Mouse (Mus musculus) embryonic facial prominence, embryonic 14.5 days (tissue): ENCODE measurements at regions not wholly inside any gene's neighbourhood (a gene's known extent, or its start where the extent isn't known, plus 50 kb on each side); places are given as distances from the start of the nearest gene placed in this dataset.
A peak's percentile ranks its signal among the peaks of the same experiment; 100 is the strongest.

Source experiments
- ATAC-seq: fragments of 200-750 bp; cut with Nextera tagmentation; 2 replicates; pipeline ENCODE4 v1.8.0; 2017; ENCODE audit warnings: low read depth, moderate number of reproducible peaks, moderate TSS enrichment
- DNase-seq: peaks from one replicate; pipeline ENCODE4 v3.0.0-alpha.2; 2015; ENCODE audit warnings: low spot score
- H3K27ac ChIP-seq: fragments of 300-500 bp; sonication (generic); replicated peaks from 2 replicates; pipeline ENCODE4 v1.5.1; 2014; ENCODE audit warnings: low read depth, mild to moderate bottlenecking, low read length, moderate library complexity
- H3K27me3 ChIP-seq: fragments of 300-500 bp; sonication (generic); replicated peaks from 2 replicates; pipeline ENCODE4 v1.6.1; 2014; ENCODE audit warnings: low read length; ENCODE audit not compliant: control insufficient read depth, insufficient read depth
- H3K36me3 ChIP-seq: fragments of 300-500 bp; sonication (generic); 2 replicates; pipeline ENCODE4 v1.6.1; 2014; ENCODE audit warnings: low read length, mixed read lengths; ENCODE audit not compliant: control insufficient read depth, insufficient read depth
- H3K4me1 ChIP-seq: fragments of 300-500 bp; sonication (generic); 2 replicates; pipeline ENCODE4 v1.6.1; 2014; ENCODE audit warnings: antibody characterized with exemption, low read length; ENCODE audit not compliant: control insufficient read depth, insufficient read depth
- H3K4me2 ChIP-seq: fragments of 300-500 bp; sonication (generic); 2 replicates; pipeline ENCODE4 v1.6.1; 2014; ENCODE audit warnings: low read depth, mild to moderate bottlenecking, low read length, moderate library complexity, mixed read lengths
- H3K4me3 ChIP-seq: fragments of 300-500 bp; sonication (generic); 2 replicates; pipeline ENCODE4 v1.5.1; 2014; ENCODE audit warnings: low read depth, mild to moderate bottlenecking, low read length
- H3K9ac ChIP-seq: fragments of 300-500 bp; sonication (generic); 2 replicates; pipeline ENCODE4 v1.6.1; 2014; ENCODE audit warnings: low read depth, mild to moderate bottlenecking, low read length, moderate library complexity, mixed read lengths
- H3K9me3 ChIP-seq: fragments of 300-500 bp; sonication (generic); 2 replicates; pipeline ENCODE4 v1.6.1; 2016; ENCODE audit warnings: low read length; ENCODE audit not compliant: control insufficient read depth
- WGBS: fragments of 180-500 bp; shearing (Covaris S2); extraction: QIAGEN DNeasy Blood & Tissue Kit; methylation state at CpG from one replicate; pipeline ENCODE4 v1.1.7; 2014; 5-methylcytosine and 5-hydroxymethylcytosine counted together

GRCm38 (mm10) chr16:19834128-19834527, 74.1 kb downstream of the B3gnt5 start:
- Histone ChIP-seq H3K27me3 (no peaks in the 10 kb centered on the region), H3K4me2 (no peak overlapping the region), H3K27ac (no peak overlapping the region), H3K4me1 (no peaks in the 10 kb centered on the region), H3K9ac (no peak overlapping the region), H3K36me3 (no peaks in the 10 kb centered on the region), H3K9me3 (no peaks in the 10 kb centered on the region), H3K4me3 (no peak overlapping the region)
- no peak for DNase-seq
- 85% methylated on average over 2 of the region's 2 CpGs for WGBS
- ATAC-seq = no peak

- no peaks in the 10 kb centered on the region for H3K4me1 ChIP-seq
- no peak overlapping the region for H3K4me2 ChIP-seq
- no peaks in the 10 kb centered on the region for H3K36me3 ChIP-seq
- H3K9ac ChIP-seq = no peak overlapping the region
- DNase-seq = no peak
- no peaks in the 10 kb centered on the region for H3K27me3 ChIP-seq
- H3K9me3 ChIP-seq = no peaks in the 10 kb centered on the region
- ATAC-seq = no peak
- no peak overlapping the region for H3K4me3 ChIP-seq
- H3K27ac ChIP-seq = no peak overlapping the region
- whole genome bisulfite sequencing = 77% methylated on average over 2 of the region's 2 CpGs
Measured at GRCm38 (mm10) chr16:19834750-19835149, 74.7 kb downstream of the B3gnt5 start.

GRCm38 (mm10) chr16:19839831-19840230, 79.8 kb downstream of the B3gnt5 start:
- no peak for ATAC-seq
- H3K9me3 ChIP-seq = no peaks in the 10 kb centered on the region
- H3K4me3 ChIP-seq = no peak overlapping the region
- H3K27me3 ChIP-seq = no peaks in the 10 kb centered on the region
- no peak overlapping the region for H3K9ac ChIP-seq
- no peak for DNase-seq
- no peak overlapping the region for H3K4me2 ChIP-seq
- H3K27ac ChIP-seq = no peak overlapping the region
- no peaks in the 10 kb centered on the region for H3K4me1 ChIP-seq
- WGBS = 50% methylated on average over 1 of the region's 1 CpGs
- no peaks in the 10 kb centered on the region for H3K36me3 ChIP-seq

GRCm38 (mm10) chr16:19842346-19843025, 82.5 kb downstream of the B3gnt5 start:
- 60% methylated on average over 3 of the region's 3 CpGs for WGBS
- H3K4me2 ChIP-seq = no peak overlapping the region

GRCm38 (mm10) chr16:19843738-19844137, 83.7 kb downstream of the B3gnt5 start:
- DNase-seq = no peak
- Histone ChIP-seq H3K9me3 (no peaks in the 10 kb centered on the region), H3K4me2 (no peak overlapping the region), H3K9ac (no peak overlapping the region), H3K4me3 (no peak overlapping the region), H3K36me3 (no peaks in the 10 kb centered on the region), H3K27ac (no peak overlapping the region), H3K4me1 (no peaks in the 10 kb centered on the region), H3K27me3 (no peaks in the 10 kb centered on the region)
- no peak for ATAC-seq

More at GRCm38 (mm10) chr16:19842346-19843025, 82.5 kb downstream of the B3gnt5 start:
- Histone ChIP-seq H3K27ac (no peak overlapping the region), H3K36me3 (no peaks in the 10 kb centered on the region), H3K4me3 (no peak overlapping the region), H3K9me3 (no peaks in the 10 kb centered on the region), H3K27me3 (no peaks in the 10 kb centered on the region), H3K4me1 (no peaks in the 10 kb centered on the region), H3K9ac (no peak overlapping the region)
- no peak for DNase-seq
- no peak for ATAC-seq

- Histone ChIP-seq H3K27ac (no peak overlapping the region), H3K27me3 (no peaks in the 10 kb centered on the region), H3K4me3 (no peak overlapping the region), H3K4me1 (no peaks in the 10 kb centered on the region), H3K9ac (no peak overlapping the region), H3K4me2 (no peak overlapping the region), H3K9me3 (peaks cover 4% of the 10 kb centered on the region; the same call in 1 of the 2 replicates), H3K36me3 (no peaks in the 10 kb centered on the region)
- DNase-seq (peak; percentile 36), ATAC-seq (no peak)
- WGBS = 35% methylated on average over 1 of the region's 1 CpGs
Measured at GRCm38 (mm10) chr16:19848395-19848794, 88.4 kb downstream of the B3gnt5 start.

GRCm38 (mm10) chr16:19865306-19865705, 105.3 kb downstream of the B3gnt5 start:
- no peak for ATAC-seq
- Histone ChIP-seq H3K27ac (no peak overlapping the region), H3K9me3 (no peaks in the 10 kb centered on the region), H3K4me2 (no peak overlapping the region), H3K4me3 (no peak overlapping the region), H3K27me3 (no peaks in the 10 kb centered on the region), H3K9ac (no peak overlapping the region), H3K36me3 (no peaks in the 10 kb centered on the region), H3K4me1 (no peaks in the 10 kb centered on the region)
- 76% methylated on average over 5 of the region's 5 CpGs for WGBS
- no peak for DNase-seq

GRCm38 (mm10) chr16:19865931-19866330, 105.9 kb downstream of the B3gnt5 start:
- ATAC-seq (no peak), DNase-seq (no peak)
- Histone ChIP-seq H3K9ac (no peak overlapping the region), H3K27me3 (no peaks in the 10 kb centered on the region), H3K4me1 (no peaks in the 10 kb centered on the region), H3K27ac (no peak overlapping the region), H3K4me2 (no peak overlapping the region), H3K9me3 (no peaks in the 10 kb centered on the region), H3K36me3 (no peaks in the 10 kb centered on the region), H3K4me3 (no peak overlapping the region)

GRCm38 (mm10) chr16:19869425-19869824, 109.4 kb downstream of the B3gnt5 start:
- Histone ChIP-seq H3K4me2 (no peak overlapping the region), H3K9me3 (no peaks in the 10 kb centered on the region), H3K27me3 (no peaks in the 10 kb centered on the region), H3K27ac (no peak overlapping the region), H3K4me1 (no peaks in the 10 kb centered on the region), H3K9ac (no peak overlapping the region), H3K4me3 (no peak overlapping the region), H3K36me3 (no peaks in the 10 kb centered on the region)
- no peak for ATAC-seq
- no peak for DNase-seq
